Comparison of ENCODE assay signal across 21 mouse cellular contexts in the genomic region with DNA sequence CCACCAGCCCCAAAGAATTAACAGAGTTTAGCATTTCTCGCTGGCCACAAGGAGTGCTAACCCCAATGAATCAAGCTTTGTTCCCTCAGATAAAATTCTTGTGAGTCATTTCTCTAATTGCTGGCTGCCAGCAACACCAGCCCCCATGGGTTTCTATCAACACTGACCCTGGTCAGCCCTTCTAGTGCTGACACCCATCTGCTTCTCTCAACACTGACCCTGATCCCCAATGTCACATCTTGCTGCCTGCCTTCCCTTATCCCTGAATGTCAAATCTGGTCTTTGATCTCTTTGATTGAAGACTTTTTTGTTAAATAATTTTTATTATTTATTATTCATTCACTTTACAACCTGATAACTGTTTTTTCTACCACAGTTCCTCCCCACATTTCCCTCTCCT.
DNase-seq lines count a peak whose midpoint lies in the region; ATAC-seq and TF ChIP-seq lines count a peak whose summit lies in the region.
"Had no signal": no experiment of that assay in that cellular context is flagged by ENCODE, and none has a peak within 500 bp of the region (broad histone marks: within the 10 kb centered on the region; RNA-seq: fewer than 3 reads in every experiment).

No protein-coding gene starts in this region.

- TF ChIP-seq CTCF in kidney, postnatal 0 days (IDR thresholded peaks at IDR 0.05; ENCODE audit: low read depth): no peak

- no peaks in the 10 kb centered on the region for H3K36me3 ChIP-seq in kidney, postnatal 0 days (ENCODE audit: insufficient read depth, low read length)
- H3K36me3 ChIP-seq in forebrain, embryonic 13.5 days (ENCODE audit: poor library complexity, severe bottlenecking): no peaks in the 10 kb centered on the region
- H3K36me3 ChIP-seq in heart, embryonic 11.5 days (ENCODE audit: control insufficient read depth, insufficient read depth, low read length): no peaks in the 10 kb centered on the region
- H3K36me3 ChIP-seq: embryonic facial prominence, embryonic 12.5 days; embryonic facial prominence, embryonic 15.5 days; hindbrain, embryonic 12.5 days; hindbrain, embryonic 15.5 days had no signal

- H3K4me2 ChIP-seq in kidney, postnatal 0 days (ENCODE audit: low read length): no peak overlapping the region
- no peak overlapping the region for H3K4me2 ChIP-seq in forebrain, embryonic 13.5 days
- H3K4me2 ChIP-seq in heart, embryonic 11.5 days: no peak overlapping the region
- H3K4me2 ChIP-seq: embryonic facial prominence, embryonic 12.5 days; embryonic facial prominence, embryonic 15.5 days; hindbrain, embryonic 12.5 days; hindbrain, embryonic 15.5 days had no signal

- WGBS in kidney, postnatal 0 days: 48% methylated on average over 1 of the region's 1 CpGs
- 83% methylated on average over 1 of the region's 1 CpGs for WGBS in forebrain, embryonic 13.5 days
- 32% methylated on average over 1 of the region's 1 CpGs for WGBS in heart, embryonic 11.5 days (ENCODE audit: insufficient replicate concordance)

- no peak overlapping the region for H3K4me3 ChIP-seq in kidney, postnatal 0 days (replicated peaks; ENCODE audit: low read depth, low read length)
- H3K4me3 ChIP-seq in forebrain, embryonic 13.5 days: no peak overlapping the region
- H3K4me3 ChIP-seq in heart, embryonic 11.5 days (ENCODE audit: low read depth, low read length): no peak overlapping the region
- H3K4me3 ChIP-seq: embryonic facial prominence, embryonic 12.5 days; embryonic facial prominence, embryonic 15.5 days; gastrocnemius, adult 2 months; hindbrain, embryonic 12.5 days; hindbrain, embryonic 15.5 days had no signal

- H3K27me3 ChIP-seq in kidney, postnatal 0 days (ENCODE audit: insufficient read depth, low read length): no peaks in the 10 kb centered on the region
- H3K27me3 ChIP-seq in forebrain, embryonic 13.5 days: no peaks in the 10 kb centered on the region
- H3K27me3 ChIP-seq in heart, embryonic 11.5 days (ENCODE audit: control insufficient read depth, insufficient read depth, low read length): no peaks in the 10 kb centered on the region
- H3K27me3 ChIP-seq: embryonic facial prominence, embryonic 12.5 days; embryonic facial prominence, embryonic 15.5 days; hindbrain, embryonic 12.5 days; hindbrain, embryonic 15.5 days; Patski had no signal

- DNase-seq in kidney, postnatal 0 days (ENCODE audit: low spot score): peak; percentile 0
- no peak for DNase-seq in kidney, postnatal 14 days
- DNase-seq in adrenal gland, adult 2 months: peak; percentile 68
- DNase-seq in adrenal gland, postnatal 14 days: peak; percentile 64
- DNase-seq: cerebellum, adult 11 months; cerebellum, adult 2 months; cerebellum, adult 9-11 months; cerebellum, postnatal 25 days; forebrain, postnatal 0 days; gastrocnemius, adult 2 months; gastrocnemius, postnatal 14 days; heart, adult 18-20 months had no signal

- no peaks in the 10 kb centered on the region for H3K9me3 ChIP-seq in kidney, postnatal 0 days (replicated peaks; ENCODE audit: low read length)
- H3K9me3 ChIP-seq in forebrain, embryonic 13.5 days (replicated peaks): no peaks in the 10 kb centered on the region
- H3K9me3 ChIP-seq in heart, embryonic 11.5 days (replicated peaks; ENCODE audit: control insufficient read depth, low read length): no peaks in the 10 kb centered on the region
- H3K9me3 ChIP-seq: embryonic facial prominence, embryonic 12.5 days; embryonic facial prominence, embryonic 15.5 days; hindbrain, embryonic 12.5 days; hindbrain, embryonic 15.5 days had no signal

- ATAC-seq in kidney, postnatal 0 days (replicated peaks; ENCODE audit: low FRiP score, low read depth): no peak
- ATAC-seq in forebrain, embryonic 13.5 days: no peak
- no peak for ATAC-seq in heart, embryonic 11.5 days (replicated peaks; ENCODE audit: insufficient number of reproducible peaks, low FRiP score, low TSS enrichment)
- ATAC-seq in megakaryocyte, adult 5-6 weeks (ENCODE audit: poor library complexity, severe bottlenecking): no peak
- ATAC-seq: forebrain, postnatal 0 days; intestine, postnatal 0 days; Patski had no signal

- no peak overlapping the region for H3K9ac ChIP-seq in kidney, postnatal 0 days (ENCODE audit: low read depth, low read length)
- no peak overlapping the region for H3K9ac ChIP-seq in forebrain, embryonic 13.5 days
- H3K9ac ChIP-seq in heart, embryonic 11.5 days (ENCODE audit: low read depth, low read length): no peak overlapping the region
- H3K9ac ChIP-seq: embryonic facial prominence, embryonic 12.5 days; embryonic facial prominence, embryonic 15.5 days; forebrain, postnatal 0 days; hindbrain, embryonic 12.5 days; hindbrain, embryonic 15.5 days had no signal

- H3K4me1 ChIP-seq in kidney, postnatal 0 days (replicated peaks; ENCODE audit: insufficient read depth, low read length): no peaks in the 10 kb centered on the region
- no peaks in the 10 kb centered on the region for H3K4me1 ChIP-seq in forebrain, embryonic 13.5 days
- H3K4me1 ChIP-seq in heart, embryonic 11.5 days (ENCODE audit: control insufficient read depth, insufficient read depth, low read length): no peaks in the 10 kb centered on the region
- H3K4me1 ChIP-seq: embryonic facial prominence, embryonic 12.5 days; embryonic facial prominence, embryonic 15.5 days; hindbrain, embryonic 12.5 days; hindbrain, embryonic 15.5 days had no signal

- no peak overlapping the region for H3K27ac ChIP-seq in kidney, postnatal 0 days
- no peak overlapping the region for H3K27ac ChIP-seq in forebrain, embryonic 13.5 days
- no peak overlapping the region for H3K27ac ChIP-seq in heart, embryonic 11.5 days (ENCODE audit: low read depth, low read length)
- H3K27ac ChIP-seq: embryonic facial prominence, embryonic 12.5 days; embryonic facial prominence, embryonic 15.5 days; gastrocnemius, adult 2 months; hindbrain, embryonic 12.5 days; hindbrain, embryonic 15.5 days had no signal
